Mouse (Mus musculus): ENCODE measurements at regions not wholly inside any gene's neighbourhood (a gene's known extent, or its start where the extent isn't known, plus 50 kb on each side); places are given as distances from the start of the nearest gene placed in this dataset.

DNA sequence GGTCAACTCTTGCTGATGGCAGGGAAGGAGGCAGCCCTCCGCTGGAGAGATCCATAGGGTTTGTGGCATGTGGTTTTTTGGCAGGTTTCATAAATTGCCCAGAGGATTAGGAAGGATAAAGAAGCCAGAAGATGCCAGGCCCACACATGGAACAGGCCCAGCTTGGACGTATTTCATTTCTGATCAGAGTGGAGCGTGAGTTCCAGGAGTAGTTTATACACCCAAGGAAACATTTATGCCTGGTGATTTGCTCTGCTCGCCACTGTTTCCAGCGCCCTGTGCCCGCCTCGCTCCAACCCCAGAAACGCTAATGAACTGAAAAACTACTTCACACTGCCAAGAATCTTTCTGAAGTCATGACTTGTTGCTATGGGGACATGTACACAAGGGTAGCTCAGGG is 53.0 kb upstream of the Lrp8 start:
- DNase-seq (ENCODE audit: low spot score) (no peak), ATAC-seq (ENCODE audit: low read depth) (no peak)
- no peak overlapping the region for H3K27ac ChIP-seq (replicated peaks; ENCODE audit: low read depth, low read length)
- H3K9ac ChIP-seq (ENCODE audit: low read depth, low read length) = no peak overlapping the region
- no peaks in the 10 kb centered on the region for H3K9me3 ChIP-seq (ENCODE audit: control insufficient read depth, low read length)
- no peaks in the 10 kb centered on the region for H3K36me3 ChIP-seq (ENCODE audit: control insufficient read depth, insufficient read depth, low read length)
- WGBS = 79% methylated on average over 8 of the region's 8 CpGs
- no peaks in the 10 kb centered on the region for H3K4me1 ChIP-seq (ENCODE audit: control insufficient read depth, insufficient read depth, low read length)
- no peak overlapping the region for H3K4me2 ChIP-seq (ENCODE audit: low read depth, low read length)
- no peaks in the 10 kb centered on the region for H3K27me3 ChIP-seq (replicated peaks; ENCODE audit: control insufficient read depth, insufficient read depth, low read length)
- H3K4me3 ChIP-seq (ENCODE audit: low read depth, low read length) = no peak overlapping the region

DNA sequence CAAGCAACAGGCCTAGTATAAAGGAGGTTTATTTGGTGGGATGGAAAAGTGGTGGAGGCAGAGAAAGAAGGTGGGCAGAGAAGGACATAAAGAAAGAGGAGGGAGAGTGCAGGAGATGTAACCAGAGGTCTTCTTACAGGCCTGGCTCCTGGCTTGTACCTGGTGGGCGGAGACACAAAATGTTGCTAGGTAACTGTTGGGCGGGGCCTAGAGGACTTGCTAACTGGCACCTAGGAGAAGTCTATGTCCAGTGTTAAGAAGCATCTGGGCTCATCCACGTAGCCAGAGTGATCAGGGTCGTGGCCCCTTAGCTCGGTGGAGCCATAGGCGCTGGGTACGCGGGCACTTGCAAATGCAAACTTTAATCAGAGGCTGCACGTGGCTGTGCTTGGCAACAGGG is 52.0 kb upstream of the Lrp8 start:
- no peak overlapping the region for H3K4me3 ChIP-seq (ENCODE audit: low read depth, low read length)
- H3K9ac ChIP-seq (ENCODE audit: low read depth, low read length) = no peak overlapping the region
- H3K36me3 ChIP-seq (ENCODE audit: control insufficient read depth, insufficient read depth, low read length) = no peaks in the 10 kb centered on the region
- H3K27ac ChIP-seq (replicated peaks; ENCODE audit: low read depth, low read length) = no peak overlapping the region
- no peak for DNase-seq (ENCODE audit: low spot score)
- H3K4me1 ChIP-seq (ENCODE audit: control insufficient read depth, insufficient read depth, low read length) = no peaks in the 10 kb centered on the region
- no peak overlapping the region for H3K4me2 ChIP-seq (ENCODE audit: low read depth, low read length)
- H3K27me3 ChIP-seq (replicated peaks; ENCODE audit: control insufficient read depth, insufficient read depth, low read length) = no peaks in the 10 kb centered on the region
- no peak for ATAC-seq (ENCODE audit: low read depth)
- no peaks in the 10 kb centered on the region for H3K9me3 ChIP-seq (ENCODE audit: control insufficient read depth, low read length)
- WGBS = 61% methylated on average over 9 of the region's 9 CpGs

Data from embryonic facial prominence, embryonic 14.5 days (tissue).